Mouse (Mus musculus): ENCODE results near the gene Olfr1000. TPM values are rescaled to one million over a fixed set of nuclear protein-coding genes. Genes with fewer than 3 reads are reported as not detected.
"Not testable (repeated sequence)": the region's sequence is repeated elsewhere in the genome, so short reads cannot be mapped to it uniquely, and the experiment has no call there.

Gene Olfr1000
- polyA plus RNA-seq (2015; fragmentation: Nextera tagmentation; extraction: Ambion mirVana), result not detected in 2 replicates

GRCm38 (mm10) chr2:85611803-85612202 is at the start of gene Olfr1000:
Gene Olfr1000 (minus strand): TSS chr2:85611903.
- Histone ChIP-seq H3K4me3 (no peak within 1 kb of the TSS), H3K9me3 (replicated peaks) (no peaks in the 10 kb centered on the region), H3K4me1 (no peaks in the 10 kb centered on the region), H3K27ac (no peak within 1 kb of the TSS), H3K9ac (no peak within 1 kb of the TSS), H3K4me2 (no peak within 1 kb of the TSS), H3K36me3 (ENCODE audit: poor library complexity, severe bottlenecking) (no peaks in the 10 kb centered on the region), H3K27me3 (no peaks in the 10 kb centered on the region)
- no peak for ATAC-seq
- 82% methylated on average over 1 of the region's 1 CpGs for WGBS

GRCm38 (mm10) chr2:85650604-85651003 is 38.9 kb upstream of the Olfr1000 start, which contains the start of gene Olfr1002:
Gene Olfr1002 (minus strand): TSS chr2:85650704.
- H3K9me3 ChIP-seq (replicated peaks), result no peaks in the 10 kb centered on the region
- no peak within 1 kb of the TSS for H3K9ac ChIP-seq
- no peaks in the 10 kb centered on the region for H3K27me3 ChIP-seq
- WGBS, result 89% methylated on average over 1 of the region's 1 CpGs
- H3K4me3 ChIP-seq, result no peak within 1 kb of the TSS
- no peak within 1 kb of the TSS for H3K27ac ChIP-seq
- no peaks in the 10 kb centered on the region for H3K36me3 ChIP-seq (ENCODE audit: poor library complexity, severe bottlenecking)
- no peaks in the 10 kb centered on the region for H3K4me1 ChIP-seq
- H3K4me2 ChIP-seq, result no peak within 1 kb of the TSS
- no peak for ATAC-seq

GRCm38 (mm10) chr2:85588648-85589047 is 23.1 kb downstream of the Olfr1000 start, which contains the start of gene Olfr998:
Gene Olfr998 (plus strand): TSS chr2:85588948.
- 89% methylated on average over 2 of the region's 2 CpGs for WGBS
- ATAC-seq; H3K36me3 ChIP-seq (ENCODE audit: poor library complexity, severe bottlenecking); H3K27me3 ChIP-seq; H3K27ac ChIP-seq; H3K4me3 ChIP-seq; H3K9ac ChIP-seq; H3K4me1 ChIP-seq; H3K4me2 ChIP-seq; H3K9me3 ChIP-seq (replicated peaks): not testable (repeated sequence)

- Histone ChIP-seq H3K4me3 (no peak within 1 kb of the TSS), H3K9ac (no peak within 1 kb of the TSS), H3K36me3 (ENCODE audit: poor library complexity, severe bottlenecking) (no peaks in the 10 kb centered on the region), H3K4me2 (no peak within 1 kb of the TSS), H3K27ac (no peak within 1 kb of the TSS), H3K9me3 (replicated peaks) (no peaks in the 10 kb centered on the region), H3K4me1 (no peaks in the 10 kb centered on the region), H3K27me3 (no peaks in the 10 kb centered on the region)
- no peak for ATAC-seq
Measured at GRCm38 (mm10) chr2:85578915-85579314, 32.8 kb downstream of the Olfr1000 start, which contains the start of gene Olfr996. Gene Olfr996 (plus strand): TSS chr2:85579215.

- 27% methylated on average over 4 of the region's 4 CpGs for WGBS
- Histone ChIP-seq H3K4me3 (no peak overlapping the region), H3K4me2 (no peak overlapping the region), H3K4me1 (no peaks in the 10 kb centered on the region), H3K9me3 (replicated peaks) (no peaks in the 10 kb centered on the region), H3K27ac (no peak overlapping the region), H3K27me3 (no peaks in the 10 kb centered on the region), H3K9ac (no peak overlapping the region), H3K36me3 (ENCODE audit: poor library complexity, severe bottlenecking) (no peaks in the 10 kb centered on the region)
- peak; percentile 81; the same call in 1 of the 2 replicates for ATAC-seq
Measured at GRCm38 (mm10) chr2:85561187-85561586, 50.5 kb downstream of the Olfr1000 start.

GRCm38 (mm10) chr2:85560226-85560625 is 51.5 kb downstream of the Olfr1000 start:
- H3K9ac ChIP-seq, result no peak overlapping the region
- no peak for ATAC-seq
- no peak overlapping the region for H3K4me2 ChIP-seq
- no peak overlapping the region for H3K4me3 ChIP-seq
- H3K4me1 ChIP-seq, result no peaks in the 10 kb centered on the region
- no peak overlapping the region for H3K27ac ChIP-seq
- no peaks in the 10 kb centered on the region for H3K9me3 ChIP-seq (replicated peaks)
- no peaks in the 10 kb centered on the region for H3K27me3 ChIP-seq
- WGBS, result 78% methylated on average over 4 of the region's 4 CpGs
- H3K36me3 ChIP-seq (ENCODE audit: poor library complexity, severe bottlenecking), result no peaks in the 10 kb centered on the region

Other genes with a start within 250 kb of the Olfr1000 start
- gene Olfr988, start 248.7 kb downstream of the Olfr1000 start, polyA plus RNA-seq (2015; fragmentation: Nextera tagmentation; extraction: Ambion mirVana), result not detected in 2 replicates
- not detected in 2 replicates for gene Olfr992, start 202.4 kb downstream of the Olfr1000 start, polyA plus RNA-seq (2015; fragmentation: Nextera tagmentation; extraction: Ambion mirVana)
- not detected in 2 replicates for gene Olfr993, start 197.0 kb downstream of the Olfr1000 start, polyA plus RNA-seq (2015; fragmentation: Nextera tagmentation; extraction: Ambion mirVana)
- gene Olfr994, start 175.5 kb downstream of the Olfr1000 start, polyA plus RNA-seq (2015; fragmentation: Nextera tagmentation; extraction: Ambion mirVana), result not detected in 2 replicates
- gene Olfr995, start 168.3 kb downstream of the Olfr1000 start, polyA plus RNA-seq (2015; fragmentation: Nextera tagmentation; extraction: Ambion mirVana), result not detected in 2 replicates
- gene 4833423E24Rik, start 92.9 kb downstream of the Olfr1000 start, polyA plus RNA-seq (2015; fragmentation: Nextera tagmentation; extraction: Ambion mirVana), result not detected in 2 replicates
- gene Olfr996, start 32.7 kb downstream of the Olfr1000 start, polyA plus RNA-seq (2015; fragmentation: Nextera tagmentation; extraction: Ambion mirVana), result not detected in 2 replicates
- gene Olfr998, start 23.0 kb downstream of the Olfr1000 start, polyA plus RNA-seq (2015; fragmentation: Nextera tagmentation; extraction: Ambion mirVana), result not detected in 2 replicates
- gene Olfr1002, start 38.8 kb upstream of the Olfr1000 start, polyA plus RNA-seq (2015; fragmentation: Nextera tagmentation; extraction: Ambion mirVana), result not detected in 2 replicates
- gene Olfr154, start 52.6 kb upstream of the Olfr1000 start, polyA plus RNA-seq (2015; fragmentation: Nextera tagmentation; extraction: Ambion mirVana), result not detected in 2 replicates
- gene Olfr1006, start 66.9 kb upstream of the Olfr1000 start, polyA plus RNA-seq (2015; fragmentation: Nextera tagmentation; extraction: Ambion mirVana), result not detected in 2 replicates
- gene Olfr1008, start 77.5 kb upstream of the Olfr1000 start, polyA plus RNA-seq (2015; fragmentation: Nextera tagmentation; extraction: Ambion mirVana), result not detected in 2 replicates
- gene Olfr1009, start 103.5 kb upstream of the Olfr1000 start, polyA plus RNA-seq (2015; fragmentation: Nextera tagmentation; extraction: Ambion mirVana), result not detected in 2 replicates
- not detected in 2 replicates for gene Olfr1012, start 150.9 kb upstream of the Olfr1000 start, polyA plus RNA-seq (2015; fragmentation: Nextera tagmentation; extraction: Ambion mirVana)
- not detected in 2 replicates for gene Olfr1013, start 155.2 kb upstream of the Olfr1000 start, polyA plus RNA-seq (2015; fragmentation: Nextera tagmentation; extraction: Ambion mirVana)
- not detected in 2 replicates for gene Olfr1014, start 160.8 kb upstream of the Olfr1000 start, polyA plus RNA-seq (2015; fragmentation: Nextera tagmentation; extraction: Ambion mirVana)
- not detected in 2 replicates for gene Olfr1015, start 170.1 kb upstream of the Olfr1000 start, polyA plus RNA-seq (2015; fragmentation: Nextera tagmentation; extraction: Ambion mirVana)
- gene Olfr1016, start 190.6 kb upstream of the Olfr1000 start, polyA plus RNA-seq (2015; fragmentation: Nextera tagmentation; extraction: Ambion mirVana), result not detected in 2 replicates
- gene Olfr1018, start 206.6 kb upstream of the Olfr1000 start, polyA plus RNA-seq (2015; fragmentation: Nextera tagmentation; extraction: Ambion mirVana), result not detected in 2 replicates
- not detected in 2 replicates for gene Olfr1019, start 233.6 kb upstream of the Olfr1000 start, polyA plus RNA-seq (2015; fragmentation: Nextera tagmentation; extraction: Ambion mirVana)
- not detected in 2 replicates for gene Olfr1020, start 235.1 kb upstream of the Olfr1000 start, polyA plus RNA-seq (2015; fragmentation: Nextera tagmentation; extraction: Ambion mirVana)

Data from forebrain, embryonic 13.5 days (tissue).